Mouse (Mus musculus): ENCODE data around the gene Fis1. TPM values are rescaled to one million over a fixed set of nuclear protein-coding genes. Genes with fewer than 3 reads are reported as not detected.
"Not testable (repeated sequence)": the region's sequence is repeated elsewhere in the genome, so short reads cannot be mapped to it uniquely, and the experiment has no call there.

Gene Fis1
- polyA plus RNA-seq, 2 experiments from 2014 or later = 446 to 499 TPM

DNA sequence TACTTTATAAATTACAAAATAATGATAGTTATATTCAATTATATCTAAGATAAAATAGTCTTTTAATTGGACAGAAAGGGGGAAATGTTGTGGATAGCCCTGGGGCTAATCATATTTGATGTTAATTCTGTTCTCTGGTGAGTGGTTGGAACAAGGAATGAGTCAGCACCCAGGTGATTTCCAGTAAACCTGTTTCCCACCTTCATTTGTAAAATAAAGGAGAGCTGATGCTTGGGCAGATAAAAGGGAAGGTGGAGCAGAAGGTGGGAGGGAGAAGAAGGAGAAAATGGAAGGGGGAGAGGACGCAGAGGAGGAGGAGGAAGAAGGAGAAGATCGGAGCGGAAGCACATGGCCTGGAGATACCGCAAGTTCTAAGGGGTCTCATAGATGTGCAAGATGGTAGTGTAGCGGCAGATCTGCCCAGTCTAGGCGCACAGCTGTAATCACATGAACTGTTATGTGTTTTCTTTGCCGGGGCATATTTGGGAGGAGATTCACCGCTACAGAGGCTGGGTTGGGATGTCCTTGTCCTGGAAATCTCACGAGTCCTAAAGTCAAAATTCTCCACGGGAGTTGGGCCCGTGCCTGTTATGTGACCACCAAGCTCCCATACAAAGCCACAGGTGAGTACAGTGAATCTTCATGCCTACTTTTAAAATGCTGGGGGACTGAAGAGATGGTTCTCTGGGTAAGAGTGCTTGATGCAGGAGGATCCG is 12.1 kb upstream of the Fis1 start:
- ATAC-seq = no peak

DNA sequence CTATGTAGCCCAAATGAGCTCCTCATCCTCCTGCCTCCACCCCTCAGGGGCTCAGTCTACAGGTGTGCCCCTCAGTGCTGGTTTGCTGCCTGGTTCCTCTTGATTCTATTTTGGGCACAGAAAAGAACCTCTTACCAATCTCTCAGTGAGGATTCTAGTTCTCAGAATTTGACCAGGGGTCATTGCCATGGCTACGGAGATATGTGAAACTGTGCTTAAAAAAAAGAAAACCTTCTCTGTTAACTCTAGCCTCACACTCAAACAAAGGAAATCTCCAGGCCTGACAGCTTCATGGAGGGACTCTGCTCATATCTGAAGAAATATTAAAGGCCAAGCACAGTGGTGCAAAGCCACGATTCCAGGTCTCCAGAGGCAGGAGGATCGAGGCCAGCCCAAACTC is 10.3 kb upstream of the Fis1 start:
- ATAC-seq = no peak

DNA sequence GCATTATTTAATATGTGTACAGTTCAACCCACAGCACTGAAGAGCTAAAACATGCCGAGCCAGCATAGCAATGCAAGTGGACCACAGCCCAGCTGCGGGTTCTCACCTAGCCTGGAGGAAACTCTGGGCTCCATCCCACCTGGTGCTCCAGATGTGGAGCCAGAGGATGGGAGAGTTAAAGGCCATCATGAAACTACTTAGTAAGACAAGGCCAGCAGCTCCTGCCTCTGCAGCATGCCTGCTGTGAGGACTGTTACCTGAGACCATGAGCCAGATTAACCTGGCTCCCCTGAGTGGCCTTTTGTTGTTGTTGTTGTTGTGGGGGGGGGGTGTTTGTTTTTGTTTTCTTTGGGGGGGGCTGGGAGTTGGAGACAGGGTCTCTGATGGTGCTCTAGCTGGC is 9.7 kb upstream of the Fis1 start:
- ATAC-seq = no peak

DNA sequence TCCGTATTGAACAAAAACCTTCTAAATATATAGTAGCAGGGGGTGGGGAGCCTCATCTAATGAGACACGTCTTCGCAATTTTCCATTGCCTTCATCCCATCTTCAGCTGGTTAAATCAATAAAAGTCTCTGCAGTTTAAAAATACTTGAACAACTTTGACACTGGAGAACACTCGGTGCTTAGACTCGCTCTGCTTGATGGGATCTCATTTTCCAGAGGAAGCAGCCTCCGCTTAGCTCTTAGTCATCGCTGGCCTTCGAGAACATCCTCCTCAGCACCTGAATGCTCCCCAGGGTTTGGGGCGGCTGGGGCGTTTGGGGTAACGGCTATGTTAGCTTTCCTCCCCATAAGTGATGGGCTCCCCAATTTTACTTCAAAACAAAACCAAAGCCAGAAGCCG is 8.0 kb upstream of the Fis1 start:
- ATAC-seq = no peak

DNA sequence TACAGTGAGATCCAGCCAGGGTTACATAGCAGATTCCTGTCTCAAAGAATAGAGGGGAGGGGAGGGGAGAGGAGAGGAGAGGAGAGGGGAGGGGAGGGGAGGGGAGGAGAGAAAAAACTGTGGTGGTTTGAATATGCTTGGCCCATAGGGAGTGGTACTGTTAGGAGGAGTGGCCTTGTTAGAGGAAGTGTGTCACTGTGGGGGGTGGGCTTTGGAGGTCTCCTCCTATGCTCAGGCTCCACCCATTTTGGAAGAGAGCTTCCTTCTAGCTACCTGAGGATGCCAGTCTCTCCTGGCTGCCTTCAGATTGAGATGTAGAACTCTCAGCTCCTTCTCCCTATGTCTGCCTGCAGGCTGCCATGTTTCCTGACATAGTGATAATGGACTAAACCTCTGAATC is 5.2 kb upstream of the Fis1 start:
- ATAC-seq = no peak

DNA sequence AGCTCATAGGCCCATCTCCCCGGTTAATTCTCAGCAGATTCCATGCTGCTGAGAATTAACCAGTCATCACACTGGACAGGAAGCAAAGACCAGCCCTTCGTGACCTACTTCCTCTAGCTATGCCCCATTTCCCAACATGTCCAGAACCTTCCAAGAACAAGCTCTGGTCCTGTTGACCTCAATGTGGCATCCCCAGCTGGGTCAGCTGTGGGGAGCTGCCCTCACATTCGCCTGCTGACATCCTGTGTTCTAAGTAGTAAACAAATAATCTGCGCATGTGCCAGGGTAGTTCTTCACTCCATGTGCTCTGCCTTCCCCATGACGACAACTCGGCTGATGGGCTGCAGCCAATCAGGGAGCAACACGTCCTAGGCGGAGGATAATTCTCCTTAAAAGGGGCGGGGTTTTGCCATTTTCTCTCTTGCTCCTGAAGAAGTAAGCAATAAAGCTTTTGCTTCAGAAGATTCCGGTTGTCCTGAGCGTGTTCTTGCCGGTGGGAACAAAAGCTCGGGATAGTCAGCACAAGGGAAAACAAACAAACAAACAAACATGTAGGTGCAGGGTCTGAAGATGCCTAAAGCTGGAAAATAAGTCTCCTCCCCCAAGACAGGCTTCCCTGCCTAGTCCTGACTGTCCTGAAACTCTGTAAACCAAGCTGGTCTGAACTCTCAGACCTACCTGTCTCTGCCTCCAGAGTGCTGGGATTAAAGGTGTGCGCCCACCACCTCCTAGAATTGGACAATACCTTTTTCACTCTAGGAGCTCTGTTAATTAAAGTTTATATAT is 3.3 kb upstream of the Fis1 start:
- ATAC-seq = not testable (repeated sequence)

DNA sequence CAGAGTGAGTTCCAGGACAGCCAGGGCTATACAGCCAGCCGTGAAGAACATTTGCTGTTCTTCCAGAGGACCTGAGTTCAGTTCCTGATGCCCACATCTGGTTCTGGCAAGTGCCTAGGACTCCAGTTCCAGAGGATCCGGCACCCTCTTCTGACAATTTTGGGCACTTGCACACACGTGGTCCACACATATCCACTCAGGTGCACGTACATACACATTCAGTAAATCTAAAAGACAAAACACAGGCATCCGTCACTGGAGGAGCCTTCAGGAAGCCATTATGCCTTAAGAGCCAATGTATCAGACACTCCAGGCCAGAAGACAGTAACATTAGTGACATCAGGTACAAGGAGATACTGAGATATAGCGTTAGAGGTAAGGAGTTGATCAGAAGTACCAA is 2.6 kb upstream of the Fis1 start:
- ATAC-seq = no peak

DNA sequence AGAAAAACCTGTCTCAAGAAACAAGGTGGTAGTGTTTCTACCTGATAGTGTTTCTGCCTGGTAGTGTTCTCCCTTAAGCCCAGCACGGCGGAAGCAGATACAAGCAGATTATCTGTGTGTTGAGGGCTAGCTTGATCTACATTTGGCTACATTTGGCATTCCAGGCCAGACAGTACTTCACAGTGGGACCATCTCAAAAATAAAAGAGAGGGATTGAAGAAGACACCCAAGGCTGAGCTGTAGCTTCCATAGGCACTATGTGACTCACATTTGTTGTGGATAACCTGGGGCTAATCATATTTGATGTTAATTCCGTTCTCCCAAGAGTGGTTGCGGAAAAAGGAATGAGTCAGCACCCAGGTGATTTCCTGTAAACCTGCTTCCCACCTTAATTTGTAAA is 922 bp upstream of the Fis1 start:
- no peak for ATAC-seq

DNA sequence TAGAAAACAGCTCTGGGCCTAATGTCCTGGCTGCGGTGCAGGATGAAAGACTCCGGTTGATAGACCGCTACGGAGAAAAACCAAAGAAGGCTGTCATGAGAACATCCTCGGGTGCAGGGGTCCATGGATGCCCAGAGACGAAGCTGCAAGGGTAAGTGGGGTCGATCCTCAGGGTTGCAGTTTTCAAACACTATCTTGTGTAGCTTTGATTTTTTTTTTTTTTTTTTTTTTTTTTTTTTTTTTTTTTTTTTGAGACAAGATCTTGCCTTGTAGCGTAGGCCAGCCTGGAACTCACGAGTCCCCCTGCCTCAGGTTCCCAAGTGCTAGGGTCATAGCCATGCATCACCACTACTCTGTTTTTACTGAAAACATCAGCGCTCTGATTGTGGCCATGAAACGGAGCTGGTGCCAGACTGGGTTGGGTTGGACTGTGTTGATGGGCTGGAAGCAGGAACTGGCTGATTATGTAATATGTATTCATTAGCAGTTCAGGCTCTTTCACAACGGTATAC is 421 bp downstream of the Fis1 start:
- no peak for ATAC-seq

DNA sequence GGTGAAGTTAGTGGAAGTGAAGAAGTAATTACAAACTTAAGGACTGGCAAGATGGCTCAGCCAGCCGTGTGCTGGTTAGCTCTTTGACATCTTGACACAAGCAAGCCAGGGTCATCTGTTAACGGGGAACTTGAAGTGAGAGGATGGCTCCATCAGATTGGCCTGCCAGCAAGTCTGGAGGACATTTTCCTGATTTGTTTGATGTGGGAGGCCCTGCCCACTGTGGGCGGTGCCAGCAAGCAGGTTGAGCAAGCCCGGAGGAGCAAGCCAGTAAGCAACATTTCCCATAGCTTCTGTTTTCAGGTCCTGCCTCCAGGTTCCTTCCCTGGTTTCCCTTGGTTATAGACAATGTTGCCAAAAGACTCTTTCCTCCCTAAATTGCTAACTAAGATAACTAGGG is 2.5 kb downstream of the Fis1 start:
- no peak for ATAC-seq

DNA sequence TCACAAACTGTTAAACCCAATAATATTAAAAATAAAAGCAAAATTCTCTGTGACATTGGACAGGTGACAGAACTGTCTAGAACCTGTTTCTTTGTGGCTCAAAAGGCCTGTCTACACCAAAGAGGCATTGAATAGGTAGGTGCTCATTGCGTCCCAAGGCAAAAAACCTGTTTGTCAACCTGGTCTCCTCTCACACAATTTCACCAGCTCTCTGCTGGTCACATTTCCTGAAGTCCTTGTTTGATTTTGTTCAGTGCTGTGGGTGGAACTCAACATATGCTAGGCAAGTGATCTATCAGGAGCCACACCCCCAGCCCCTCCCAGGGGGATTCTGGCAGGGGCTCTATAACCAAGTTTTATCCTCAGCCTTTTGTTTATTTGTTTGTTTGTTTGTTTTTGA is 4.2 kb downstream of the Fis1 start:
- ATAC-seq = no peak

DNA sequence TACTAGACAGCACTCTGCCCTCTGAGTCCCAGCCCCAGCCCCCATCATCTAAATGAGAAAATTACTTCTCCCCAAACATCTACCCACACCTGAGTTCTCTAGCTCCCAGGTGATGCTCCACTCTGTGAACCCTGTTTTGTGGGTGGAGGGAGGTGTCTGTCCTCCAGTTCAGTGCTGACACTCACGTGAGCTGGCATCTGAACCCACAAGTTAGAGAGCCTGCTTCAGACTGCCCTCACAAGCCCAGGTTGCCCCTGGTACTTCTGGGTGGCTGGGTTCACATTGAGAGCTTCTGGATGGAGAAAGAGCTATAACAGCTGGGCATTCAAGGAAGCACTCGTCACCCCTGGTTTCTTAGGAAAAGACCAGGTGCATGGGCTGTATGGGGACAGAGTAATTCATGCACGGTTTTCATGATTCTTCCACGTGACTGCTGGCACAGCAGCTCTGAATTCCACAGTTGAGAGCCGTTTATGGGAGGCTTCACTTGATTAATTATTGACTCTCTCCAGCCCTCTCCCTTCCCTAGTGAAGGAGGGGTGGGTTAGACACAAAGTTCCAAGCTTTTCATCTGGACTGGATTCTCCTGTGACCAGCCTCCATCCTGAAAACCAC is 6.0 kb downstream of the Fis1 start:
- ATAC-seq = no peak

DNA sequence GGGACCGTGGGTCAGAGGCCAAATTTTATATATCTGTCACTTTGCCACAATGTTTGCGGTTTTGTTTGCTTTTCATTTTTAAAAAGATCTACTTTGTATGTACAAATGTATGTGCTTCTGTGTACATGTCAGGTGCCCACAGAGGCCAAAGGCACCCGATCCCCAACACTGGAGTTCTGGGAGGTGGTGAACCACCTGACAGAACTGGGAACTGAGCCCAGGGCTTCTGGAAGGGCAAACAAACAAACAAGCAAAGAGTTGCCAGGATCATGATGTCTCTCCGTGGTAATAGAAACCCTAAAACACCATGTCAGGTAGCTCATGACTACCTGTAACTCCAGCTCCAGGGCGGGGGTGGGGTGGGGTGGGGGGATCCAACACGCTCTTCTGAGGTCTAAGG is 7.0 kb downstream of the Fis1 start:
- no peak for ATAC-seq

DNA sequence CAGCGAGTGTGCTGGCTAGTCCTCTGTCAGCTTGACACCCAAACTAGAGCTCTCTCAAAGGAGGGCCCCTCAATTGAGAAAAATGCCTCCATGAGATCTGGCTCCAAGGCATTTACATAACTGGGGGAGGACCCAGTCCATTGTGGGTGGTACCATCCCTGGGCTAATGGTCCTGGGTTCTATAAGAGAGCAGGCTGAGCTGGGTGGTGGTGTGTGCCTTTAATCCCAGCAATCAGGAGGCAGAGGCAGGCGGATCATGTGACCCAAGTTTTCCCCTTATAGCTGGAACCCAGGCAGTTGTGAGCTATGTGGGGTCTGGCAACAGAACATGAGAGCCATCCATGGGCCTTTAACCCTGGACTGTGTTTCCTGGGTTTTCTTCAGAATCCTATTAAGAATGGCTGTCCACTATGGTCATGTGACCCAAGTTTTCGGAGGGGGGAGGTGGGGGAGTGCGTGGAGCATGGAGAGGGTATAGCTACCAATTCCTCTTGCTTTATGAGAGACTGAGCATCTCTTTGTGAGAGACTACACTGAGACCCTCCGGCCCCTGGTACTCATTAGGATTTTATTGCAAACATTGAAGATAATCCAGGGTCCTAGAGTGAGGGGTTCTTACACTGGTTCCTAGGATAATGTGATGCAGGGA is 8.4 kb downstream of the Fis1 start:
- no peak for ATAC-seq

DNA sequence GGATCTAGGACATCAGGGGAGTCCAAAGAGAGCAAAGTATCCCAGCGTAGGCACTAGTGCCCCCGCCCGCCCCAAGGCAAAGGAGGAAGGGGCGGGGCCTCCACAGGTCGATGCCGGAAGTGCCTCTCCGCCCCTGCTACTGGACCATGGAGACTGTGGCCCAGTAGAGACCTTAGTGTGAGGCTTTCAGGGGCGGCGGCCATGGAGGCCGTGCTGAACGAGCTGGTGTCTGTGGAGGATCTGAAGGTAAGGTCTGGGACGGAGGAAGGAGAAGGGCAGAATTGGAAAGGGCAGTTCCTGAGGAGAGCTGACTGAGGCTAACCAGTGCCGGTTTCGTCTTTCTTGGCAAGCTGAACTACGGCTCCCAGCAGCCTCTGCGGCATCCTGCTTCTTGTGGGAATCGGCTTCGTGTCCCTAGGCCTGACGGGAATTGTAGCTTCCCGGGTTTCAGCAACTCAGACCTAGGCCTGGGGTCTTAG is 8.9 kb downstream of the Fis1 start:
- peak; percentile 90 for ATAC-seq

DNA sequence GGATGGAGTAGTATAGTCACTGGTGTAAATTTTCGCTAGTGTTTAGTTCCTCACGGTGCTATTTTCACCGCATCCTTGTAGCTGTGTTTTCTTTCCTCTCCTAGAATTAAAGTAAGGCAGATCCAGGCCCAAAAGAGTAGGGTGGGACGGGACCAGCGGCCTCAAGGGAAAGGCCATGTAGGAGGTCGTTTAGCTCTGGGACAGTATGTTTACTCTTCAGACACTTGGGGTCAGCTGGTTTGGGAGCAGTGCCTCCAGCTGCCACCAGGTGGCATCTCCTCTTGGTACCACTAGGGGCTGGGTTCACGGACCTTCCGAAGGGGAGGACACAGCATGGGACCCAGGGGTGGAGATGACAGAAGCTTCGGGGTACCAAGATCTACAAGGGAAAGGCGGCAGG is 9.4 kb downstream of the Fis1 start:
- ATAC-seq = peak; percentile 72

DNA sequence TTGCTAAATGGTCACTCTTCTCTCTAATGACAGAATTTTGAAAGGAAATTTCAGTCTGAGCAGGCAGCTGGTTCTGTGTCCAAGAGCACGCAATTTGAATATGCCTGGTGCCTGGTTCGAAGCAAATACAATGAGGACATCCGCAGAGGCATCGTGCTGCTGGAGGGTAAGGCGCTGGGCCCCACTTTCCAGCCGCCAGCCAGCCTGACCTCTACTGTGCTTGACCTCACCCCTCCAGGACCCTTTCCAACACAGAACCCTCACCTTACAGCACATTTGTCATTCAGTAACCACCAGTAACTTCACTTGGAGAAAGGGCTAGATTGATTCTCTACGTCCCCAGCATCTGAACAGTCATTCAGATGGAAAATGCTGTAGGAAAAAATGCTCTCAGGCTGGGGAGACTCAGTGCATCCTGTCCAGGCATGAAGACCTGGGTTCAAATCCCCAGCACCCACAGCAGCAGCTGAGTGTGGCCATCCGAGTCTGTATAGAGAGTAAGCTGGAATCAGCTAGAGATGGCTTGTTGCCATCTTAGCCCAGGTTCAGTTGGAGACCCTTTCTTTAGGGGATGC is 10.0 kb downstream of the Fis1 start:
- no peak for ATAC-seq

DNA sequence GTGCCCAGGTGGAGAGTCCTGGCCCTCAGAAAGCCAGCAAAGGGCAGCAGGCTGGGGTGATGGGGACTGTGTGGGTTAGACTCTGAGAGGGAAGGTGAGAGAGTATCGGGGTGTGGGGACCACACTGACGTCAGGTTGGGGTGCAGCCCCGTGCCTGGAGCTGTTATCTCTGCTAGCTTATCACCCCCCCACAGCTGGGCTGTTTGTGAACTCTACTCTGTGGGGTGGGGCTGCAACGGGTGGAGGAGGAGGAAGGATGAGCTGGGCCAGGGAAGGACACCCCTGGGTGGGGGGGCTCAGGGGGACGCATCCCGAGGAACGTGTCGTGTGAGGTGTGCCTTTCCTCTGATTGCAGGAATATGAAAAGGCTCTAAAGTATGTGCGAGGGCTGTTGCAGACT is 12.1 kb downstream of the Fis1 start:
- no peak for ATAC-seq

DNA sequence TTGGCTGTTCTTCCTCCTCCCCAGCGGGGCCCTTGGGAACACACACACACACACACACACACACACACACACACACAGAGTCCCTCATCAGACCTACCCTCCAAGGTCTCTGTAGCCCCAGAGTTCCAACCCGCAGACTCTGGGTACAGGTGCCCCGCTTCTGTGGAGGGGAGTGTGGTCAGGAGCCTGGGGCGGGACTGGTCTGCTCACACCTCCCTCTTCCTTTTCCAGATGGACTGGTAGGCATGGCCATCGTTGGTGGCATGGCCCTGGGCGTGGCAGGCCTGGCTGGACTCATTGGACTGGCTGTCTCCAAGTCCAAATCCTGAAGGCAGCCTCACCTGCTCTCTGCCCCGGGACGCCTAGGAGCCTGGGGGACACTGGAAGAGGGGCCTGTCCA is 12.6 kb downstream of the Fis1 start:
- ATAC-seq = no peak

DNA sequence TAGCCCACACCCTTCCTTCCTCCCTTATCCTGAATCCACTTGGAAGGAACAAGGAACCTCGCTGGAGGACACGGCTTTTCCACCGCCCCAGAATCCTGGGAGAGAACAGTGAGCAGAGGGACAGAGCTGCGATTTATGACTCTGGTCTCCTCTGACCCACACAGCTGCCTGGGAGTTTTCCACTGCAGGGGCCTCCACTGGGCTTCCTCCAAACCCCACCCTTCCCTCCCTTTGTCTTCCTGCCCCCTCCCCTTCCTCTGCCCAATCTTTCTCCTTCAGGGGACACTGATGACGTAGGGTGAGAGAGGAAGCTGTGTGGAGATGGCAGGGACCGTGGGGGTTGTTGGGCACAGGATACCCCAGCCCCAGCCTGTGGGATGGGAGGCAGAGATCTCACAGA is 13.3 kb downstream of the Fis1 start, which contains the start of gene Cldn15:
Cldn15 (plus strand) TSS at position 286 of the 400 bp plus-strand sequence.
- ATAC-seq = no peak

DNA sequence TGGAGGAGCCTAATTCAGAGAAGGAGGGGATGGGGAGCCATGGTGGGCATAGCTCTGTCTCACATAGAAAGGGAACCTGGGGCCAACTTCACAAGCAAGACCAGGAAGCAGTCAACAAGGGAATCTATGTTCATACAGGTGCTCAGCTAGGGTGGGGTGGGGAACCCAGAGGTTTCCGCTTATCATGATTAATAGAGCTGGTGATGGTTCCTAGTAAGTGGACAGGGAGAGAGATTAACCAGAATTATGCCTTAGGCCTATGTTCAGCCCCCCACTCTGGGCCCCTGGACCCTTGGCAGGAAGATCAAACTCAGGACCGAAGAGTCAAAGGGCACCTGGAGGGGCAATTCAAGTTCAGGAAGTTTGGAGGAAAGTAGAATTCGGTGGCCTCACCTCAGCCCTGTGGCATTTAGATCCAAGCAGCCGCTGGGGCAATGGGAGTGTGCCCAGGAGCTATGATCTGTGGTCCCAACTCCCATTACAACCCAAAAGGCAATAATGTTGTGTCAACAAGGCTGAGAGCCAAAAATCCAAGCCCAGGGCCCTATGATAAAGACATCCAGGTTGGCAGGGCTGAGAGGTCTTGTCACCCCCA is 13.9 kb downstream of the Fis1 start:
- no peak for ATAC-seq

DNA sequence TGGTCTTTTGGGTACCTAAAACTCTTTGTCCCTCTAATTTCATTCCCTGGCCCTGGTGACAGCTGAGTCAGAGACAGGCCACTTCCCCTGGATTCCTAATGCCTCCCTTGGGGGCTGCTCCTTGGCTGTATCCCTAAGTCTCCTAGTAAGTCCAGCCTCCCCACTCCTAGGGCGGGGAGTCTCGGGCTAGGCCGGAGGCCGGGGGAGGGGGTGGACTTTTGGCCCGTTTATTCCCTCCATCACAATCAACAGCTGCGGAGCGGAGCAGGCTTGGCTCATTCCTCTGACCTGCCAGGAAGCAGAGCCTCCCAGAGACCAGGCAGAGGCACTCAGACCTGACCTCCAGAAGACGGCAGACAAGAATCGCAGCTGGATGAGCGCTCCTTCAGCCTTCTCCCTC is 14.5 kb downstream of the Fis1 start:
- no peak for ATAC-seq

All from activated CD4-positive, CD25-positive, alpha-beta regulatory T cell, adult 4 months (primary cell).